Mouse (Mus musculus): ENCODE results near the gene Grip2.

DNA sequence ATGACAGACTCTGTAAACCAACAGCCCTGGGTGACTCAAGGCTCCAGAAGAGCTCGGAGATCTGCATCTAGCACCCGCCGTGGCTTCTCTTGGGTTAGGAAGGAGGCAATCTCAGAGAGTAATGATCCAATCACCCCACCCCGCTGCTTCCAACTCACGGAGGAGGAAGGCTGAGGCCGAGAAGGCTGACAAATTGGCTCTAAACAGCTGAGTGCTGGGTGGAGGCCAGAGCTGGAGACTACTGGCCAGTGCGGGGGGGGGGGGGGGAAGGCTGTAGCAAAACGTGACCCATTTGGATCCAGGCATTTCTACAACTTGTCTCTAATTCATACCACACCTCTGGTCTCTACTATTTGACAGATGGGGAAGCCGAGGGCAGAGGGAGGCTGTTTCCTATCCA, 47.8 kb downstream of the Grip2 start:
- no peak for TF ChIP-seq POLR2A (IDR thresholded peaks at IDR 0.05; ENCODE audit: insufficient read depth, low read depth, low read length)
- no peak for TF ChIP-seq CTCF (IDR thresholded peaks at IDR 0.05)
- no peak for TF ChIP-seq EP300 (IDR thresholded peaks at IDR 0.05; ENCODE audit: insufficient read depth, low read depth, low read length)
